Mouse (Mus musculus) hindbrain, postnatal 0 days (tissue): ENCODE data around the gene Gm20388. TPM values are rescaled to one million over a fixed set of nuclear protein-coding genes. Genes with fewer than 3 reads are reported as not detected.

Source experiments
- ATAC-seq: fragments of 200-750 bp; cut with Nextera tagmentation; 2 replicates; pipeline ENCODE4 v1.8.0; 2017; ENCODE audit warnings: mild to moderate bottlenecking, moderate TSS enrichment, moderate library complexity
- DNase-seq: peaks from one replicate; pipeline ENCODE4 v3.0.0-alpha.2; 2015; ENCODE audit warnings: low spot score
- H3K27ac ChIP-seq: fragments of 300-500 bp; sonication (generic); 2 replicates; pipeline ENCODE4 v1.5.1; 2014; ENCODE audit warnings: mild to moderate bottlenecking
- H3K27me3 ChIP-seq: fragments of 300-500 bp; sonication (generic); 2 replicates; pipeline ENCODE4 v1.6.1; 2014; ENCODE audit warnings: low read length, mixed read lengths; ENCODE audit not compliant: insufficient read depth
- H3K36me3 ChIP-seq: fragments of 300-500 bp; sonication (generic); 2 replicates; pipeline ENCODE4 v1.6.1; 2014; ENCODE audit warnings: low read length, mixed read lengths; ENCODE audit not compliant: insufficient read depth
- H3K4me1 ChIP-seq: fragments of 300-500 bp; sonication (generic); 2 replicates; pipeline ENCODE4 v1.6.1; 2014; ENCODE audit warnings: antibody characterized with exemption, low read length, mixed read lengths; ENCODE audit not compliant: insufficient read depth
- H3K4me2 ChIP-seq: fragments of 300-500 bp; sonication (generic); 2 replicates; pipeline ENCODE4 v1.6.1; 2014; ENCODE audit warnings: low read depth, mild to moderate bottlenecking, low read length, moderate library complexity, mixed read lengths
- H3K4me3 ChIP-seq: fragments of 300-500 bp; sonication (generic); 2 replicates; pipeline ENCODE4 v1.5.1; 2014; ENCODE audit warnings: low read length
- H3K9ac ChIP-seq: fragments of 300-500 bp; sonication (generic); replicated peaks from 2 replicates; pipeline ENCODE4 v1.6.1; 2014; ENCODE audit warnings: mild to moderate bottlenecking, low read length, moderate library complexity, mixed read lengths
- H3K9me3 ChIP-seq: fragments of 300-500 bp; sonication (generic); 2 replicates; pipeline ENCODE4 v1.6.1; 2016; ENCODE audit warnings: low read length, mixed read lengths
- CTCF ChIP-seq: IDR thresholded peaks from 2 replicates; pipeline ENCODE4 v1.5.1; 2016; ENCODE audit warnings: antibody characterized with exemption, control low read depth, low read depth
- WGBS: fragments of 180-500 bp; shearing (Covaris S2); extraction: QIAGEN DNeasy Blood & Tissue Kit; methylation state at CpG from one replicate; pipeline ENCODE4 v1.1.7; 2014; 5-methylcytosine and 5-hydroxymethylcytosine counted together
- polyA plus RNA-seq: library from polyadenylated mRNA; unstranded; fragments of >200 nt; fragmentation: Nextera tagmentation; extraction: Ambion mirVana; gene quantifications from 2 replicates; pipeline ENCODE4 v1.2.1, GENCODE M21; 2015
- total RNA-seq: library from RNA; depleted of rRNA; stranded (reverse); fragments of >200 nt; gene quantifications from 2 replicates; pipeline ENCODE4 v1.2.3, GENCODE M21; 2014

The Gm20388 gene
- total and polyA plus RNA-seq, 2 experiments from 2014 or later, result 71.3 TPM; not detected in 1

DNA sequence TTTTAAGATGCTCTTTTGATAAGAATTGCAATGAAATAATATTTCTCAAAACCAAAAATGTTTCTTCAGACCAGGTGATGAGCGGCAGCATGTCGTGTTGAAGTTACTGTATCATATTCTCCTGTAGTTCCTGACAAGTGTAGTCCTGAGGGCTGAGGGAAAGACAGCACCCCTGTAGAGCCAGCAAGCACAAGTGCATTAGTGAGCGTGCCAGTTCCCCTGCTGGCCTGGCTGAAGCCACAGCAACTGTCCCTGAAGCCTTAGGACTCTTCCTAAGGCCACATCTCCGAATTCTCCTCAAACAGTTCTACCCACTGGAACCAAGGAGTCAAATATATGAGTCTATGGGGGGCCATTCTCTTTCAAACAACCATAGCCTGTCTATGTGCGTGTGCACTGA is 12.6 kb downstream of the Gm20388 start:
- H3K9me3 ChIP-seq, result no peaks in the 10 kb centered on the region
- H3K27me3 ChIP-seq, result no peaks in the 10 kb centered on the region
- H3K9ac ChIP-seq, result no peak overlapping the region
- DNase-seq (no peak), ATAC-seq (no peak)
- peaks cover 10% of the 10 kb centered on the region for H3K4me1 ChIP-seq
- no peak overlapping the region for H3K4me3 ChIP-seq
- no peak overlapping the region for H3K4me2 ChIP-seq
- no peaks in the 10 kb centered on the region for H3K36me3 ChIP-seq
- WGBS, result 57% methylated on average over 5 of the region's 5 CpGs
- no peak overlapping the region for H3K27ac ChIP-seq
- TF ChIP-seq CTCF, result no peak

DNA sequence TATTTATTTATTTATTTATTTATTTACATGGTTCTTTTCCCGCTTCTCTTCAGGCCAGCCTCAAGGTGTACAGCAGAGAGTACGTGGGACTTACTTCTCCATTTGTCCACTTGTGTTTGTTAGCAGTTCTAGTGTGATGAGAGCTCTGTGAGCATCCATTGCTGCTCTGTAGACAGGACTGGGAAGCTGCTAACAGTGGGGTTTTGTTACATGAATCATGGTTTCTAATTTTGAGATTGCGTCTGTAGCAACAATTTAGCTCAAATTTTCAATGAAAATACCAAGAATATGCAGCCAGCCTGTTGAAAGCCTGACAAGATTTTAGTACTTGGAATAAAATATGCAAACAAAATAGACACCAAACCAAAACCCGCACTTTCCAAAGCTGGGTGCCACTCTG is 14.8 kb downstream of the Gm20388 start:
- Histone ChIP-seq H3K27me3 (no peaks in the 10 kb centered on the region), H3K4me3 (no peak overlapping the region), H3K36me3 (no peaks in the 10 kb centered on the region), H3K9me3 (no peaks in the 10 kb centered on the region), H3K27ac (no peak overlapping the region), H3K9ac (no peak overlapping the region), H3K4me2 (no peak overlapping the region), H3K4me1 (peaks cover 10% of the 10 kb centered on the region)
- TF ChIP-seq CTCF, result no peak
- no peak for ATAC-seq
- WGBS, result 82% methylated on average over 4 of the region's 4 CpGs
- no peak for DNase-seq

DNA sequence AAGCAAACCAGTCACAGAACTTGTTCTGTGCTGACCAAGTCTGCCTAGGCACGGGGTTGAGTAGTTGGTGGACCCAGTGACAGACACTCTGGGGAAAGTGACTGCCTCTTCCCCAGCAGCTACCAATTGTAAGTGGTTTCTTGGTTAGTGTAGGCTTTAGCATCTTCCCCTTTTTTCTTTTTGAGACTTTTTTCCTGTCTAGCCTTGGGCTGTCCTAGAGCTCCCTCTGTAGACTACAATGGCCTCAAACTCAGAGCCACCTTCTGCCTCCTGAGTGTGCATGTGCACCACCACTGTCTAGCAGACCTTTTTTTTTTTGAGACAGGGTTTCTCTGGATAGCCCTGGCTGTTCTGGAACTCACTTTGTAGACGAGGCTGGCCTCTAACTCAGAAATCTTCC is 15.8 kb downstream of the Gm20388 start:
- 85% methylated on average over 2 of the region's 2 CpGs for WGBS
- Histone ChIP-seq H3K4me1 (peaks cover 10% of the 10 kb centered on the region), H3K4me3 (no peak overlapping the region), H3K9me3 (no peaks in the 10 kb centered on the region), H3K4me2 (no peak overlapping the region), H3K9ac (no peak overlapping the region), H3K27me3 (no peaks in the 10 kb centered on the region), H3K27ac (no peak overlapping the region), H3K36me3 (no peaks in the 10 kb centered on the region)
- peak; percentile 36 for TF ChIP-seq CTCF
- DNase-seq, result no peak
- no peak for ATAC-seq

DNA sequence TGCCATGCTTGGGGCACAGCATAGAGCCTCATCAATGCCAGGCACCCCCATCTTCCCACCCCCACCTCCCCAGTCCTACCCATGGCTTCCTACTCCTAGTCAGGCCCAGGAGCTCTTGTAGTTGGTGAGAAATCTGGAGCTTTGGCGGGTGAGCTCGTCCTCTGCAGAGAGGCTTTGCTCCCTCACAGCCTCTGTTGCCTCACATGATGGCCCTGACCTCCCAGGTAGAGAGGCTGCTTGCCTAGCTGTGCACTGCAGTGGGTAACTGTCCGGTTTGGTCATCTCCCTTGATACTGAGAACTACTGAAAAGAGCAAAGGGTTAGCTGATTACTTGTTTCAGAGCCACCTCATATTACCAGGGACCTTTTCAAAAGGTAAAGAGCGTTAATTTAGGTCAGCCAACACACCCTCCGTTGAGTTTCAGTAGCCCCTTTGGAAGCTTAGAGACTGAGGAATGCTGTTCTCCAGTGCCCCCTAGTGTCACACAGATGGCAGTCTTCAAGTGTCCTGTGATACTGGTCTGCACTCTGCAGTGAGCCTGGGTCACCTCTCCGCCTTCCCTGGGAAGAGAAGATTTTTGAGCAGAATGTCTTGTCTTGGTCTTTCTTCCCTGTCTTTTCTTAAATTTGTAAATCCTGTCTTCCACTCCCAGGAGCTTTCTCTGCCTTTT is 16.9 kb downstream of the Gm20388 start:
- Histone ChIP-seq H3K4me2 (no peak overlapping the region), H3K36me3 (no peaks in the 10 kb centered on the region), H3K27ac (no peak overlapping the region), H3K9me3 (no peaks in the 10 kb centered on the region), H3K4me3 (no peak overlapping the region), H3K9ac (no peak overlapping the region), H3K27me3 (no peaks in the 10 kb centered on the region), H3K4me1 (peaks cover 4% of the 10 kb centered on the region)
- WGBS, result 52% methylated on average over 6 of the region's 6 CpGs
- ATAC-seq, result peak; percentile 66; the same call in 1 of the 2 replicates
- DNase-seq, result peak; percentile 78
- peak; percentile 82 for TF ChIP-seq CTCF

DNA sequence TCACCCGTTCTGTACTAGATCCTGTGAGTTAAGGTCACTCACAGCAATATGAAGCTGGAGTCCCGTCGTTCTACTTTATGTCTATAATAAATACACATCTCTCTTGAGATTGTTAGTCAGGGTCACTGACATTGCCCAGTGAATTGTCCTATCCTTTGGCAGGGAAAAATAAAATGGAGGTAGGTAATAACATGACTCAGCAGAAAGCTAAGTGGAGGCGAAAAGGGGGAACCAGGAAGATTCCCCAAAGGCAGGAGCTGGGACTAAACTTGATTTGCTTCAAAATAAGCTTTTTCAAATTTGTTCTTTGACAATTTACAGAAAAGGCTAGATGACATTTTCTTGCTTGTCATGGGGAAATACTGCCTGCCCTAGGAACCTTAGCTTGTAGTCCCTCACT is 20.7 kb downstream of the Gm20388 start:
- Histone ChIP-seq H3K27me3 (no peaks in the 10 kb centered on the region), H3K4me2 (no peak overlapping the region), H3K9me3 (no peaks in the 10 kb centered on the region), H3K36me3 (peaks cover 5% of the 10 kb centered on the region; the same call in 1 of the 2 replicates), H3K27ac (no peak overlapping the region), H3K9ac (no peak overlapping the region), H3K4me1 (peaks cover 4% of the 10 kb centered on the region), H3K4me3 (no peak overlapping the region)
- ATAC-seq (no peak), DNase-seq (no peak)
- 78% methylated on average over 4 of the region's 4 CpGs for WGBS
- no peak for TF ChIP-seq CTCF

DNA sequence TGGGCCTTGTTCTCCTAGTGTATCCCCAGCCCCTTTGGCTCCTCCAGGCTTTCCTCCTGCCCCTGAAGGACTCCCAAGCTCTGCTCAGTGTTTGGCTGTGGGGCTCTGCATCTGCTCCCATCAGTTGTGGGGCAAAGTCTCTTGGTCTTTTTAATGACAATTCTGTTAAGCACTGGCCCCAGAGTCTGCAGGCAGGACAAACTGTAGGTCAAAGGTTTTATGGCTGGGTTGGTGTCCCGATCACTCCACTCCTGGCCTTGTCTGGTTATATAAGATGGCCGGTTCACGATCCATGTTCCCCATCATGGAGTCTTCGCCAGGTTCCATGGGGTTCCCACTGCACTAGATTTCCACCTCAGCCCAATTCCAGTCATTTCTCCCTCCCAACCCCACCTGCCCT is 23.0 kb downstream of the Gm20388 start:
- peaks cover 9% of the 10 kb centered on the region; the same call in 1 of the 2 replicates for H3K36me3 ChIP-seq
- ATAC-seq (no peak), DNase-seq (no peak)
- H3K4me1 ChIP-seq, result no peaks in the 10 kb centered on the region
- H3K4me2 ChIP-seq, result no peak overlapping the region
- no peak for TF ChIP-seq CTCF
- no peaks in the 10 kb centered on the region for H3K9me3 ChIP-seq
- no peak overlapping the region for H3K27ac ChIP-seq
- no peak overlapping the region for H3K9ac ChIP-seq
- 98% methylated on average over 4 of the region's 4 CpGs for WGBS
- no peaks in the 10 kb centered on the region for H3K27me3 ChIP-seq
- H3K4me3 ChIP-seq, result no peak overlapping the region

DNA sequence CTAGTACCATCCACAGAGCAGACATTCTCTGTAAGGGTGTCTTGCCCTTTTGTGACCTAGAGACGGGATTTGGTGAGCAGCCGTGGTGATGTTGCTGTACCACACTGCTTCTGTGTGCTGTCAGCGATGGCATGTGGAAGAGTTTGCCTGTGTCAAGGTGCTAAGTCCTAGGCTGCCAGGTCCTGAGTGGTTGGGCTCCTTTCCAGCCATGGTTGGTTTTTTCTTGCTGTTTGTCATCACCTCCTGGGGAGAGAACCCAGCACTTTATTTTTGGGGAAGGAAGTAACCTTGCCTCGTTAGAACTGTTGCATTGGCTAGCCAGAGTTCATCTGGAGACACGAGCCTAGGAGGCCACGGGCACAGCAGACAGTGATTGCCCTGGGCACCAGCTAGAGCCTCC is 24.9 kb downstream of the Gm20388 start:
- Histone ChIP-seq H3K36me3 (peaks cover 9% of the 10 kb centered on the region; the same call in 1 of the 2 replicates), H3K27me3 (no peaks in the 10 kb centered on the region), H3K27ac (no peak overlapping the region), H3K9ac (no peak overlapping the region), H3K9me3 (no peaks in the 10 kb centered on the region), H3K4me3 (no peak overlapping the region), H3K4me1 (no peaks in the 10 kb centered on the region), H3K4me2 (no peak overlapping the region)
- TF ChIP-seq CTCF, result no peak
- DNase-seq, result no peak
- WGBS, result 69% methylated on average over 6 of the region's 6 CpGs
- no peak for ATAC-seq
